Comparison of ENCODE assay signal across 15 mouse cellular contexts in the genomic region with DNA sequence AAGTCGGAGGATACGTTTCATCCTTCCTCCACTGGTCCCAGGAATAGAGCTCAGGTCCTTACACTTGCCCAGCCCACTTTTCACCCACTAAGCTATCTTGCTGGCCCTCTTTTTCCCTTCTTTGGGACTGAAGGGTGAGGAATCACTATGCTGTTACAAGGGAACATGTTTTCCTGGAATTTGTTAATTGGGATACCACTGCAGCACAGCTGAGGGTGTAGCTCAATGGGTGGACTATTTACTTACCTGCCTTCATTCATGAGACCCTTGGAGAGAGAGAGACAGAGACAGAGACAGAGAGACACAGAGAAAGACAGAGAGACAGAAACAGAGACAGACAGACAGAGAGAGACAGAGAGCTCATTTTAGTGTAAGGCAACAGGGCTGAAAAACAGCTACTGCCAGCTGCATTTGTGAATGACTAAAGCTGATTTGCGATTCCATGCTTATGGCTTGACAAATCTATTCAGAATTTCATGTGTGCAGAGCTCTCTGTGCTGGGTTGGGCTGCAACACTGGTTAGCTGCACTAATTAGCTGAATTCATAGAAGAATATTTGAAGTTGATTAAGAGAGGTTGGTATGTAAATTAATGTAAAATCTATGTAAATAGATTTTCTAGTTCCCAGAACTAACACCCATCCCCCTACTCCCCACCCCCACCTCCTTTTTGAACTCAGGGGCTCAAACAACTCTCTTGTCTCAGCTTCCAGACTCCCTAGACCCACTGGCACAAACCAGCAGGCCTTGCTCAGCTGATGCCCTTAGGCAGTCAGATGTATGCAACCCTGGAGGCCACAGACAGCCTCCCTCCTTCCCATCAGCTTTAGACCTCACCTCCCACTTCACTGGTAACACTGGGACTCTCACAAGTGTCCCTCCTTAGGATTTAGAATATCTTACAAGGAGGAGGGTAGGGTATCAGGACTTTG. TPM values are rescaled to one million over a fixed set of nuclear protein-coding genes. Genes with fewer than 3 reads are reported as not detected.
DNase-seq lines count a peak whose midpoint lies in the region; ATAC-seq and TF ChIP-seq lines count a peak whose summit lies in the region.
"Had no signal": no experiment of that assay in that cellular context is flagged by ENCODE, and none has a peak within 500 bp of the region (broad histone marks: within the 10 kb centered on the region; RNA-seq: fewer than 3 reads in every experiment).

No protein-coding gene starts in this region.

- H3K4me3 ChIP-seq in bone marrow, adult 2 months (replicated peaks; ENCODE audit: control insufficient read depth, low read depth, low read length), result no peak overlapping the region
- no peak overlapping the region for H3K4me3 ChIP-seq in hindbrain, embryonic 14.5 days (replicated peaks; ENCODE audit: low read length)
- no peak overlapping the region for H3K4me3 ChIP-seq in midbrain, embryonic 12.5 days
- H3K4me3 ChIP-seq in gastrocnemius, adult 2 months, result no peak overlapping the region
- H3K4me3 ChIP-seq: embryonic facial prominence, embryonic 15.5 days had no signal

- 91% methylated on average over 3 of the region's 3 CpGs for WGBS in bone marrow, adult 2 months
- WGBS in hindbrain, embryonic 14.5 days, result 69% methylated on average over 3 of the region's 3 CpGs
- 69% methylated on average over 3 of the region's 3 CpGs for WGBS in midbrain, embryonic 12.5 days

- no peak for TF ChIP-seq POLR2A in bone marrow, adult 2 months (IDR thresholded peaks at IDR 0.05; ENCODE audit: borderline replicate concordance, control insufficient read depth, low read depth, low read length)

- H3K27me3 ChIP-seq in hindbrain, embryonic 14.5 days (ENCODE audit: control insufficient read depth, insufficient read depth, low read length), result no peaks in the 10 kb centered on the region
- no peaks in the 10 kb centered on the region for H3K27me3 ChIP-seq in midbrain, embryonic 12.5 days
- H3K27me3 ChIP-seq: embryonic facial prominence, embryonic 15.5 days had no signal

- peak overlapping the region; percentile 29 for H3K27ac ChIP-seq in bone marrow, adult 2 months (ENCODE audit: control insufficient read depth, insufficient read depth, low read depth, low read length, poor library complexity)
- no peak overlapping the region for H3K27ac ChIP-seq in hindbrain, embryonic 14.5 days
- peak overlapping the region; percentile 73 for H3K27ac ChIP-seq in midbrain, embryonic 12.5 days (replicated peaks)
- no peak overlapping the region for H3K27ac ChIP-seq in gastrocnemius, adult 2 months
- H3K27ac ChIP-seq: embryonic facial prominence, embryonic 15.5 days had no signal

- ATAC-seq in hindbrain, embryonic 14.5 days (ENCODE audit: low FRiP score), result peak; percentile 46; the same call in 1 of the 2 replicates
- ATAC-seq in midbrain, embryonic 12.5 days (ENCODE audit: low FRiP score, low read depth), result peak; percentile 92

- TF ChIP-seq CTCF in bone marrow, adult 2 months (IDR thresholded peaks at IDR 0.05; ENCODE audit: control insufficient read depth, insufficient read depth, low read length), result no peak
- no peak for TF ChIP-seq CTCF in gastrocnemius, adult 2 months (IDR thresholded peaks at IDR 0.05)

- H3K9me3 ChIP-seq in hindbrain, embryonic 14.5 days (ENCODE audit: control insufficient read depth, low read length), result no peaks in the 10 kb centered on the region
- no peaks in the 10 kb centered on the region for H3K9me3 ChIP-seq in midbrain, embryonic 12.5 days
- H3K9me3 ChIP-seq: embryonic facial prominence, embryonic 15.5 days had no signal

- intact Hi-C loops in gastrocnemius, adult 2 months (cut with DNase I), result no loop called here

- H3K4me2 ChIP-seq in hindbrain, embryonic 14.5 days (replicated peaks), result no peak overlapping the region
- no peak overlapping the region for H3K4me2 ChIP-seq in midbrain, embryonic 12.5 days (replicated peaks)
- H3K4me2 ChIP-seq: embryonic facial prominence, embryonic 15.5 days had no signal

- no peak overlapping the region for H3K9ac ChIP-seq in hindbrain, embryonic 14.5 days
- H3K9ac ChIP-seq in midbrain, embryonic 12.5 days (replicated peaks), result no peak overlapping the region
- H3K9ac ChIP-seq: embryonic facial prominence, embryonic 15.5 days had no signal

- no peaks in the 10 kb centered on the region; the same call in none of the 2 replicates for H3K4me1 ChIP-seq in bone marrow, adult 2 months (ENCODE audit: control insufficient read depth, insufficient read depth, low read length)
- H3K4me1 ChIP-seq in hindbrain, embryonic 14.5 days (replicated peaks; ENCODE audit: control insufficient read depth, insufficient read depth, low read length), result no peaks in the 10 kb centered on the region
- H3K4me1 ChIP-seq in midbrain, embryonic 12.5 days, result peaks cover 26% of the 10 kb centered on the region
- H3K4me1 ChIP-seq: embryonic facial prominence, embryonic 15.5 days had no signal

- DNase-seq in embryo, embryonic 11 days, result peak; percentile 9
- no peak for DNase-seq in embryo, embryonic 9.5 days (ENCODE audit: extremely low spot score)
- DNase-seq in hindbrain, embryonic 14.5 days (ENCODE audit: low spot score), result no peak
- DNase-seq in gastrocnemius, adult 2 months, result no peak
- no peak for DNase-seq in layer of hippocampus, adult 8-10 months (ENCODE audit: low spot score in 2 of 2)
- DNase-seq in c-Kit-positive CD71-positive TER-119-positive erythroid progenitor cells, embryonic 14.5 days (ENCODE audit: low spot score), result no peak
- DNase-seq: cerebellum, adult 11-12 months; gastrocnemius, postnatal 10 days; left cerebral cortex, postnatal 4 days; lung, postnatal 14 days; right cerebral cortex, postnatal 14 days had no signal

- no peaks in the 10 kb centered on the region for H3K36me3 ChIP-seq in hindbrain, embryonic 14.5 days (replicated peaks; ENCODE audit: control insufficient read depth, insufficient read depth)
- no peaks in the 10 kb centered on the region for H3K36me3 ChIP-seq in midbrain, embryonic 12.5 days
- H3K36me3 ChIP-seq: embryonic facial prominence, embryonic 15.5 days; G1E had no signal

RNA-seq across cellular contexts. Expression of gene Prpf4b, which starts 48.1 kb away (rescaled TPM):
- 112 and 207 TPM in 2 replicates for polyA plus RNA-seq in bone marrow, adult 2 months (2011; ENCODE audit: insufficient read depth, insufficient read length, low replicate concordance, missing spikeins)
- 65.1 and 71.7 TPM in 2 replicates for polyA plus RNA-seq in hindbrain, embryonic 14.5 days (2014; fragmentation: Nextera tagmentation; extraction: Ambion mirVana)
- 90.2 and 105 TPM in 2 replicates for polyA plus RNA-seq in midbrain, embryonic 12.5 days (2016; fragmentation: Nextera tagmentation; extraction: Ambion mirVana)
- total RNA-seq in gastrocnemius, adult 2 months (2021), result 10 to 100 TPM; 29.2 to 31.1 TPM
- total RNA-seq in layer of hippocampus, adult 8-10 months (2022), result 100 to 1,000 TPM in 1 of 4 experiments, 10 to 100 TPM in 3; 79.9 to 103 (median 87.0) TPM

Comparison
In these comparisons a context has a peak if more than half of its experiments do, and no peak if none do; other contexts are left out.
1. H3K27ac ChIP-seq: peak in bone marrow, adult 2 months (single experiment) and midbrain, embryonic 12.5 days (single experiment); none in hindbrain, embryonic 14.5 days (single experiment) and gastrocnemius, adult 2 months (single experiment).